Mouse (Mus musculus): Measurements from ENCODE around the gene Kiz. TPM values are rescaled to one million over a fixed set of nuclear protein-coding genes. Genes with fewer than 3 reads are reported as not detected.

The Kiz gene
- total and polyA plus RNA-seq, 3 experiments = 8.2 to 13.1 TPM; not detected in 1

- H3K4me3 ChIP-seq (ENCODE audit: control insufficient read depth in 1 of 2, insufficient read depth in 1 of 2, low read depth in 2 of 2, low read length in 2 of 2) = no peak overlapping the region
- DNase-seq (ENCODE audit: low read depth, low spot score) = no peak
- TF ChIP-seq MYB (IDR thresholded peaks at IDR 0.05; ENCODE audit: low read depth, low read length) = no peak
- no peak for TF ChIP-seq CHD1 (IDR thresholded peaks at IDR 0.05; ENCODE audit: low read depth, low read length)
- no peak for TF ChIP-seq RCOR1 (IDR thresholded peaks at IDR 0.05; ENCODE audit: low read depth, low read length)
- no peak for TF ChIP-seq KAT2A (conservative IDR thresholded peaks at IDR 0.05; ENCODE audit: low read depth, low read length)
- no peak for TF ChIP-seq JUND (IDR thresholded peaks at IDR 0.05; ENCODE audit: low read depth, low read length)
- no peak for TF ChIP-seq USF1 (IDR thresholded peaks at IDR 0.05; ENCODE audit: low read depth, low read length)
- TF ChIP-seq ZMIZ1 (IDR thresholded peaks at IDR 0.05; ENCODE audit: low read depth, low read length) = no peak
- no peak for TF ChIP-seq POLR2AphosphoS2 (IDR thresholded peaks at IDR 0.05; ENCODE audit: low read length)
- no peak for TF ChIP-seq SMC3 (IDR thresholded peaks at IDR 0.05; ENCODE audit: low read depth, low read length)
- no peak for TF ChIP-seq POLR2AphosphoS5 (IDR thresholded peaks at IDR 0.05; ENCODE audit: borderline replicate concordance, low read depth, low read length)
- TF ChIP-seq CTCF (IDR thresholded peaks at IDR 0.05 in 2 of 3, conservative IDR thresholded peaks at IDR 0.05 in 1 of 3; ENCODE audit: control insufficient read depth in 1 of 3, insufficient read depth in 1 of 3, low read depth in 2 of 3, low read length in 3 of 3, poor library complexity in 1 of 3, severe bottlenecking in 1 of 3) = no peak
- TF ChIP-seq USF2 (IDR thresholded peaks at IDR 0.05; ENCODE audit: borderline replicate concordance in 1 of 2, insufficient read depth in 1 of 2, low read depth in 1 of 2, low read length in 2 of 2) = no peak
- no peak for TF ChIP-seq MAZ (IDR thresholded peaks at IDR 0.05; ENCODE audit: low read depth, low read length)
- no peak for TF ChIP-seq TAL1 (IDR thresholded peaks at IDR 0.05; ENCODE audit: low read length)
- no peaks in the 10 kb centered on the region; a peak in 1 of 4 replicates for H3K27me3 ChIP-seq (ENCODE audit: control insufficient read depth in 1 of 2, insufficient read depth in 2 of 2, low read length in 2 of 2)
- no peak overlapping the region for H3K27ac ChIP-seq (ENCODE audit: control insufficient read depth, low read depth, low read length)
- no peak overlapping the region for H3K9ac ChIP-seq (ENCODE audit: control insufficient read depth, low read depth, low read length, poor library complexity, severe bottlenecking)
- no peaks in the 10 kb centered on the region for H3K36me3 ChIP-seq (ENCODE audit: control insufficient read depth in 1 of 2, insufficient read depth in 2 of 2, low read length in 2 of 2)
- no peaks in the 10 kb centered on the region for H3K79me2 ChIP-seq (ENCODE audit: control insufficient read depth, insufficient read depth, low read length, poor library complexity)
- H3K9me3 ChIP-seq (replicated peaks; ENCODE audit: insufficient read depth, low read length) = no peaks in the 10 kb centered on the region
- peaks cover 0 to 6% of the 10 kb centered on the region in 2 experiments; a peak in 1 of 4 replicates for H3K4me1 ChIP-seq (ENCODE audit: control insufficient read depth in 1 of 2, insufficient read depth in 2 of 2, low read length in 2 of 2)
These were observed 31.6 kb upstream of the Kiz start for GRCm38 (mm10) chr2:146824043-146824442.

- Histone ChIP-seq H3K36me3 (ENCODE audit: control insufficient read depth in 1 of 2, insufficient read depth in 2 of 2, low read length in 2 of 2) (no peaks in the 10 kb centered on the region), H3K4me1 (ENCODE audit: control insufficient read depth in 1 of 2, insufficient read depth in 2 of 2, low read length in 2 of 2) (peaks cover 0 to 6% of the 10 kb centered on the region in 2 experiments; a peak in 1 of 4 replicates), H3K4me3 (ENCODE audit: control insufficient read depth in 1 of 2, insufficient read depth in 1 of 2, low read depth in 2 of 2, low read length in 2 of 2) (no peak overlapping the region), H3K9ac (ENCODE audit: control insufficient read depth, low read depth, low read length, poor library complexity, severe bottlenecking) (no peak overlapping the region), H3K9me3 (replicated peaks; ENCODE audit: insufficient read depth, low read length) (no peaks in the 10 kb centered on the region), H3K79me2 (ENCODE audit: control insufficient read depth, insufficient read depth, low read length, poor library complexity) (no peaks in the 10 kb centered on the region), H3K27ac (ENCODE audit: control insufficient read depth, low read depth, low read length) (no peak overlapping the region), H3K27me3 (ENCODE audit: control insufficient read depth in 1 of 2, insufficient read depth in 2 of 2, low read length in 2 of 2) (no peaks in the 10 kb centered on the region; a peak in 3 of 4 replicates)
- DNase-seq (ENCODE audit: low read depth, low spot score) = no peak
- TF ChIP-seq RCOR1 (IDR thresholded peaks at IDR 0.05; ENCODE audit: low read depth, low read length) = no peak
- no peak for TF ChIP-seq GABPA (IDR thresholded peaks at IDR 0.05; ENCODE audit: low read depth, low read length)
- no peak for TF ChIP-seq MAX (IDR thresholded peaks at IDR 0.05; ENCODE audit: low read length)
- TF ChIP-seq HCFC1 (IDR thresholded peaks at IDR 0.05; ENCODE audit: low read depth, low read length) = no peak
These were observed 27.7 kb upstream of the Kiz start for GRCm38 (mm10) chr2:146828006-146828405.

All from MEL (cell line).